Mouse (Mus musculus): ENCODE data around the gene Sgcb. TPM values are rescaled to one million over a fixed set of nuclear protein-coding genes. Genes with fewer than 3 reads are reported as not detected.
A peak's percentile ranks its signal among the peaks of the same experiment; 100 is the strongest.

The Sgcb gene
- polyA plus RNA-seq, 1 experiment from 2014 or later, result 14.3 TPM

- Histone ChIP-seq H3K9ac (ENCODE audit: low read depth, low read length) (no peak overlapping the region), H3K4me3 (replicated peaks; ENCODE audit: low read depth, low read length) (no peak overlapping the region), H3K36me3 (ENCODE audit: insufficient read depth, low read length) (no peaks in the 10 kb centered on the region), H3K27ac (no peak overlapping the region), H3K4me2 (ENCODE audit: low read length) (no peak overlapping the region), H3K27me3 (ENCODE audit: insufficient read depth, low read length) (no peaks in the 10 kb centered on the region), H3K4me1 (replicated peaks; ENCODE audit: insufficient read depth, low read length) (no peaks in the 10 kb centered on the region), H3K9me3 (replicated peaks; ENCODE audit: low read length) (no peaks in the 10 kb centered on the region)
- peak; percentile 90 for DNase-seq (ENCODE audit: low spot score)
- TF ChIP-seq CTCF (IDR thresholded peaks at IDR 0.05; ENCODE audit: low read depth), result peak; percentile 81
- ATAC-seq (replicated peaks; ENCODE audit: low FRiP score, low read depth), result no peak
- WGBS, result 17% methylated on average over 4 of the region's 4 CpGs
Observed at GRCm38 (mm10) chr5:73686149-73686548, 38.6 kb upstream of the Sgcb start.

- H3K27ac ChIP-seq, result no peak overlapping the region
- peak; percentile 66 for TF ChIP-seq CTCF (IDR thresholded peaks at IDR 0.05; ENCODE audit: low read depth)
- ATAC-seq (replicated peaks; ENCODE audit: low FRiP score, low read depth), result no peak
- H3K9ac ChIP-seq (ENCODE audit: low read depth, low read length), result no peak overlapping the region
- H3K4me3 ChIP-seq (replicated peaks; ENCODE audit: low read depth, low read length), result no peak overlapping the region
- H3K4me1 ChIP-seq (replicated peaks; ENCODE audit: insufficient read depth, low read length), result no peaks in the 10 kb centered on the region
- no peaks in the 10 kb centered on the region for H3K27me3 ChIP-seq (ENCODE audit: insufficient read depth, low read length)
- DNase-seq (ENCODE audit: low spot score), result peak; percentile 48
- WGBS, result 47% methylated on average over 9 of the region's 9 CpGs
- no peaks in the 10 kb centered on the region for H3K36me3 ChIP-seq (ENCODE audit: insufficient read depth, low read length)
- no peaks in the 10 kb centered on the region for H3K9me3 ChIP-seq (replicated peaks; ENCODE audit: low read length)
- no peak overlapping the region for H3K4me2 ChIP-seq (ENCODE audit: low read length)
Observed at GRCm38 (mm10) chr5:73683706-73684409, 36.3 kb upstream of the Sgcb start.

- Histone ChIP-seq H3K4me2 (ENCODE audit: low read length) (no peak overlapping the region), H3K27me3 (ENCODE audit: insufficient read depth, low read length) (no peaks in the 10 kb centered on the region), H3K36me3 (ENCODE audit: insufficient read depth, low read length) (no peaks in the 10 kb centered on the region), H3K9ac (ENCODE audit: low read depth, low read length) (no peak overlapping the region), H3K9me3 (replicated peaks; ENCODE audit: low read length) (no peaks in the 10 kb centered on the region), H3K4me3 (replicated peaks; ENCODE audit: low read depth, low read length) (no peak overlapping the region), H3K4me1 (replicated peaks; ENCODE audit: insufficient read depth, low read length) (no peaks in the 10 kb centered on the region), H3K27ac (no peak overlapping the region)
- DNase-seq (ENCODE audit: low spot score) (no peak), ATAC-seq (replicated peaks; ENCODE audit: low FRiP score, low read depth) (no peak)
- TF ChIP-seq CTCF (IDR thresholded peaks at IDR 0.05; ENCODE audit: low read depth), result no peak
- 77% methylated on average over 6 of the region's 6 CpGs for WGBS
Observed at GRCm38 (mm10) chr5:73683221-73683620, 35.6 kb upstream of the Sgcb start.

DNA sequence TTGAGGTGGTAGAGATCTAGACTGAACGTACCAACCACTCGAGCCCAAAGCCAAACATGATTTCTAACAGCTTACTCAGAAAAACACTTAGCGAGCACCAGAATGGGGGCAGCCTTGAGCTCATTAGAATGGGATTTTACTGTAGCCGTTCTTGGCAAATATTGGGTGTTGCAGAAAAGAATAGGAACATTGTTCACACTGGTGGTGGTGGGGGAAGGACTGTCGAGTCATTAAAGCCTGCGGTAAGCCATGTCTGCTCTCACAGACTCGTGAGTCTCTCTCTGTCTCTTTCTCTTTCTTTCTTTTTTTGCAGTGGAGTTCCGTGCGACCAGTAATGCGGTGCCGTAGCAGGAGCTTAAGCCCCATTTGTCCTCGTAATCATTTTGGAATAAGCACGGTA lies 29.0 kb upstream of the Sgcb start:
- 77% methylated on average over 13 of the region's 13 CpGs for WGBS
- Histone ChIP-seq H3K4me3 (replicated peaks; ENCODE audit: low read depth, low read length) (no peak overlapping the region), H3K27ac (no peak overlapping the region), H3K4me1 (replicated peaks; ENCODE audit: insufficient read depth, low read length) (no peaks in the 10 kb centered on the region), H3K9ac (ENCODE audit: low read depth, low read length) (no peak overlapping the region), H3K9me3 (replicated peaks; ENCODE audit: low read length) (no peaks in the 10 kb centered on the region), H3K4me2 (ENCODE audit: low read length) (no peak overlapping the region), H3K36me3 (ENCODE audit: insufficient read depth, low read length) (no peaks in the 10 kb centered on the region), H3K27me3 (ENCODE audit: insufficient read depth, low read length) (no peaks in the 10 kb centered on the region)
- DNase-seq (ENCODE audit: low spot score), result no peak
- no peak for TF ChIP-seq CTCF (IDR thresholded peaks at IDR 0.05; ENCODE audit: low read depth)
- no peak for ATAC-seq (replicated peaks; ENCODE audit: low FRiP score, low read depth)

- DNase-seq (ENCODE audit: low spot score) (no peak), ATAC-seq (replicated peaks; ENCODE audit: low FRiP score, low read depth) (no peak)
- no peaks in the 10 kb centered on the region for H3K4me1 ChIP-seq (replicated peaks; ENCODE audit: insufficient read depth, low read length)
- H3K4me2 ChIP-seq (ENCODE audit: low read length), result no peak overlapping the region
- no peak for TF ChIP-seq CTCF (IDR thresholded peaks at IDR 0.05; ENCODE audit: low read depth)
- H3K36me3 ChIP-seq (ENCODE audit: insufficient read depth, low read length), result no peaks in the 10 kb centered on the region
- H3K27ac ChIP-seq, result no peak overlapping the region
- no peaks in the 10 kb centered on the region for H3K27me3 ChIP-seq (ENCODE audit: insufficient read depth, low read length)
- H3K9ac ChIP-seq (ENCODE audit: low read depth, low read length), result no peak overlapping the region
- 74% methylated on average over 3 of the region's 3 CpGs for WGBS
- H3K4me3 ChIP-seq (replicated peaks; ENCODE audit: low read depth, low read length), result no peak overlapping the region
- H3K9me3 ChIP-seq (replicated peaks; ENCODE audit: low read length), result no peaks in the 10 kb centered on the region
Observed at GRCm38 (mm10) chr5:73675604-73676003, 28.0 kb upstream of the Sgcb start.

DNA sequence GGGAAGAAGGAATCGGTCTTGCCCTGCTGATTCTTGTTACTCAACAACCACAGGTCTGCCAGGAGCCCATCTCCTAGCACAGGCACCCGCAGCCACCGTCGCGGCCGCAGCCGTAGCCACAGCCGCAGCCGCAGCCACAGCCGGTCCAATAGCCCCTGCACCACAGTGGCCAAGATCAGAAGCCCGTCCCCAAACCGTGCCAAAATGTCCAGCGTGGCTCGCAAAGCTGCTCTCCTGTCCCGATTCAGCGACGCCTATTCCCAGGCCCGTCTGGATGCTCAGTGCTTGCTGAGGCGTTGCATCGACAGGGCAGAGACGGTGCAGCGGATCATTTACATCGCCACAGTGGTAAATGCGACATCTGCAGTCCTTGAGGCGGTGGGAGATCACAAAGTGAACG lies 21.8 kb upstream of the Sgcb start:
- Histone ChIP-seq H3K9ac (ENCODE audit: low read depth, low read length) (no peak overlapping the region), H3K27me3 (ENCODE audit: insufficient read depth, low read length) (no peaks in the 10 kb centered on the region), H3K4me3 (replicated peaks; ENCODE audit: low read depth, low read length) (no peak overlapping the region), H3K9me3 (replicated peaks; ENCODE audit: low read length) (no peaks in the 10 kb centered on the region), H3K4me2 (ENCODE audit: low read length) (peak overlapping the region; percentile 37), H3K27ac (no peak overlapping the region), H3K36me3 (ENCODE audit: insufficient read depth, low read length) (no peaks in the 10 kb centered on the region), H3K4me1 (replicated peaks; ENCODE audit: insufficient read depth, low read length) (no peaks in the 10 kb centered on the region)
- WGBS, result 34% methylated on average over 26 of the region's 26 CpGs
- DNase-seq (ENCODE audit: low spot score) (no peak), ATAC-seq (replicated peaks; ENCODE audit: low FRiP score, low read depth) (no peak)
- no peak for TF ChIP-seq CTCF (IDR thresholded peaks at IDR 0.05; ENCODE audit: low read depth)

DNA sequence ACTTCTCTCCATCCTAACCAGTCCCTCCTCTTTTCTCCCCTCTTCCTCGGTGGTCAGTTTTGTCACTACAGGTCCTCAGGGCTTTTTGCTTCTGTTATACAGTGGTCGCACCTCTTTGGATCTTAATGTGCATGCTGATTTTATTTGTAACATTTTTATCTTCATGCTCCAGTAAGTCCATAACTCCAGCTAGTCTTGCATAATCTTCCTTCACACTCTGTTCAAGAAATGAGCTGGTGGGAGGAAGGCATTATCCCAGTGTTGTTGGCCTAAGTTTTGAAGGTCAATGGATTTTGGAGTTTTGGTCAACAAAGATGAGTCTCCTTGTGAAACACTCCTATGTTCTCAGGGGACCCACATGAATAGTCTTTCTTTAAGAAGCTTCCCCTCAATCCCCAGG lies 20.3 kb upstream of the Sgcb start:
- no peak overlapping the region for H3K4me3 ChIP-seq (replicated peaks; ENCODE audit: low read depth, low read length)

More for the DNA sequence above, 20.3 kb upstream of the Sgcb start:
- ATAC-seq (replicated peaks; ENCODE audit: low FRiP score, low read depth), result no peak
- TF ChIP-seq CTCF (IDR thresholded peaks at IDR 0.05; ENCODE audit: low read depth), result no peak
- no peak for DNase-seq (ENCODE audit: low spot score)
- Histone ChIP-seq H3K27me3 (ENCODE audit: insufficient read depth, low read length) (no peaks in the 10 kb centered on the region), H3K36me3 (ENCODE audit: insufficient read depth, low read length) (no peaks in the 10 kb centered on the region), H3K4me2 (ENCODE audit: low read length) (no peak overlapping the region), H3K9ac (ENCODE audit: low read depth, low read length) (no peak overlapping the region), H3K4me1 (replicated peaks; ENCODE audit: insufficient read depth, low read length) (no peaks in the 10 kb centered on the region), H3K9me3 (replicated peaks; ENCODE audit: low read length) (no peaks in the 10 kb centered on the region), H3K27ac (no peak overlapping the region)
- WGBS, result 75% methylated on average over 2 of the region's 2 CpGs

Data from kidney, postnatal 0 days (tissue).